Mouse (Mus musculus) embryonic fibroblast, embryonic 13.5 days (primary cell): Measurements from ENCODE around the gene Lrrc3c.
A peak's percentile ranks its signal among the peaks of the same experiment; 100 is the strongest.

ENCODE experiments used
- CTCF ChIP-seq: IDR thresholded peaks from 2 replicates; pipeline ENCODE4 v1.5.1; 2011; ENCODE audit warnings: mild to moderate bottlenecking, control low read depth, low read length, moderate library complexity, borderline replicate concordance; ENCODE audit not compliant: insufficient read depth
- POLR2A ChIP-seq: IDR thresholded peaks from 2 replicates; pipeline ENCODE4 v1.6.1; 2011; ENCODE audit warnings: low read depth, mild to moderate bottlenecking, control low read depth, low read length, moderate library complexity

GRCm38 (mm10) chr11:98550975-98551828, 46.9 kb upstream of the Lrrc3c start, which contains the start of gene Zpbp2:
- TF ChIP-seq CTCF: no peak
- TF ChIP-seq POLR2A: peak; percentile 55
